Mouse (Mus musculus): ENCODE data around the gene Samm50. TPM values are rescaled to one million over a fixed set of nuclear protein-coding genes. Genes with fewer than 3 reads are reported as not detected.
"Not testable (repeated sequence)": the region's sequence is repeated elsewhere in the genome, so short reads cannot be mapped to it uniquely, and the experiment has no call there.

Gene Samm50
- 27.7 to 36.4 TPM (median 29.5 TPM) in 3 replicates for total RNA-seq (2017)

GRCm38 (mm10) chr15:84192058-84192791, at the start of gene Samm50:
Gene Samm50 (plus strand): TSS chr15:84192241.
- peak; percentile 96 for ATAC-seq (replicated peaks; ENCODE audit: insufficient number of reproducible peaks, low FRiP score, low TSS enrichment, poor library complexity, severe bottlenecking)

- ATAC-seq (replicated peaks; ENCODE audit: insufficient number of reproducible peaks, low FRiP score, low TSS enrichment, poor library complexity, severe bottlenecking): no peak
Observed at GRCm38 (mm10) chr15:84156158-84156557, 35.9 kb upstream of the Samm50 start.

- not testable (repeated sequence) for ATAC-seq (replicated peaks; ENCODE audit: insufficient number of reproducible peaks, low FRiP score, low TSS enrichment, poor library complexity, severe bottlenecking)
Observed at GRCm38 (mm10) chr15:84157530-84157929, 34.5 kb upstream of the Samm50 start.

DNA sequence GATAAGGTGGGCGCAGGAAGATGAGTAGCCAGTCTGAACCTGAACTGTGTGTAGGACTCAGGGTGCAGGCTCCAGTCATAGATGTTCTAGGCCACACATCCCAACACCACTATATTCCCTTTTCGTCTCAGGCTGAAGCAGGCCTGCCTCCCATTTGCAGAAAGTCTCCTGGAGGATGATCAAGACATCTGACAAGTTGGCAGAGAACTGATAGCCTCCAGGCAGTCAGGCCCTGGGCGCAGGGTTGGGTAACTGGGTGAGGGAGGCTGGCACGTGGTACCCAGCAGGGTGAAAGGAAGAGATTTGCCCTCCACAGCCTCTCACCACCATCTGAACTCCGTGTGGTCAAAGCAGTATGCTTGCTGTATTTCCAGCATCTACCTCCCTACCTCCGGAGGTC, 30.2 kb upstream of the Samm50 start:
- no peak for ATAC-seq (replicated peaks; ENCODE audit: insufficient number of reproducible peaks, low FRiP score, low TSS enrichment, poor library complexity, severe bottlenecking)

- ATAC-seq (replicated peaks; ENCODE audit: insufficient number of reproducible peaks, low FRiP score, low TSS enrichment, poor library complexity, severe bottlenecking): no peak
Observed at GRCm38 (mm10) chr15:84166818-84167217, 25.2 kb upstream of the Samm50 start.

DNA sequence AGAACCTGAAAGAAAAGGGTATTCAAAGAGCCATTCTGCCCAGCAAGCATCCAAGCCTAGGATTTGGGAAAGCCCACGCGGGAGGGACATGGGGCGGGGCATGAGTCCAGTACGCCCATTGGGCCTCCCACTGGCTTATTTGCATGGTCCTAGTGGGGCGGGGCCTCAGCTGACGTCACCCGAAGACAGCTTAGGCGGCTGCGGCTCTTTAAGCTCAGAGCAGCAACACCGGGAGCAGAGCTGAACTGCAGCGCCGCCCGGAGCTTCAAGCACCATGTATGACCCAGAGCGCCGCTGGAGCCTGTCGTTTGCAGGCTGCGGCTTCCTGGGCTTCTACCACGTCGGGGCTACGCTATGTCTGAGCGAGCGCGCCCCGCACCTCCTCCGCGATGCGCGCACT, 24.4 kb upstream of the Samm50 start, which contains the start of gene Pnpla3:
Pnpla3 (plus strand) TSS at position 238 of the 400 bp plus-strand sequence.
- ATAC-seq (replicated peaks; ENCODE audit: insufficient number of reproducible peaks, low FRiP score, low TSS enrichment, poor library complexity, severe bottlenecking): peak; percentile 69

DNA sequence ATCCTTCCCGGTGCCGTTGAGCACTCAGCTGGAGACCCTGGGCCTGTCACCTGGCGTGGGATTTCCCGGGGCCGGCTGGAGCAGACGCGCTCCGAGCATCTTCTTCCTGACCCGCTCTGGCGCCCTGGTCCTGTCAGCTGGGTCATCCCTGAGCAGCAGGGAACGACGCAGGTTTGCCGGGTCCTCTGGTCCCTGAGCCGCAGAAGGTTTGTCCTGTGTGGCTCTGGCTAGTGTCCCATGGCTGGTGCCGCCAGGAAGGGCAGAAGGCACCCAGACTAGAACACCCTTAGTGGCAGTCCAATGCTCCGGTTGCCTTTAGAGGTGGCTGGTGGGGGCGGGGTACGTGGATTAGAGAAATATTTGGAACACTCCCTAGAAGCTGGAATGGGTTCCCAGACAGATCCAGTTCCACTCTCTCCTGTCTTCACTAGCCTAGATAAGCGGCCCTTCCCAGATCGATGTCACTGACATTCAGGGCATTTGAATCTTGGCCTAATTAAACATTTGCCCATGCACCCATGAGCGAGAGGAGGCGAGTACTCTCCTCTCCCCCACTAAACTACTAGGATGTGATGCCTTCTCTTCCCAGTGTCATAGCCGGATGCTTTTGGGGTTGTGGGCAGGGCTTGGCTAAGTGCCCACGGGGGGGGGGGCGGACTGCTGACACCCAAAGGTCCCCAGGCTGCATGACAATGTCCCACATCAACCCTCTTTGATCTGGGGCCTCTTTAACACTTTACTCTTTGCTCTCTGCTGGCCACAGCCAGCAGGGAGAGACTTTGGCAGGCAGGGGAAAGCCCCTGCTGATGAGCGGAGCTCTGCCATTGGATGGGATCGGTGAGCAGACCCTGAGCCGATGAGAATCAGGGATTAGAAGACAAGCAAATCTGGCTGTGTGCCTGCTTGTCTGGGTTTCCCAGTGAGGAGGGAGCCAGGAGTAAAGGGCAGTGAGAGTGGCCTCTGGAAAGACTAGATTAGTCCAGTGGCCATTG, 23.6 kb upstream of the Samm50 start:
- ATAC-seq (replicated peaks; ENCODE audit: insufficient number of reproducible peaks, low FRiP score, low TSS enrichment, poor library complexity, severe bottlenecking): 0 out of 2 replicates have a peak, but pooled peaks have one; percentile 8

GRCm38 (mm10) chr15:84169511-84169910, 22.5 kb upstream of the Samm50 start:
- no peak for ATAC-seq (replicated peaks; ENCODE audit: insufficient number of reproducible peaks, low FRiP score, low TSS enrichment, poor library complexity, severe bottlenecking)

DNA sequence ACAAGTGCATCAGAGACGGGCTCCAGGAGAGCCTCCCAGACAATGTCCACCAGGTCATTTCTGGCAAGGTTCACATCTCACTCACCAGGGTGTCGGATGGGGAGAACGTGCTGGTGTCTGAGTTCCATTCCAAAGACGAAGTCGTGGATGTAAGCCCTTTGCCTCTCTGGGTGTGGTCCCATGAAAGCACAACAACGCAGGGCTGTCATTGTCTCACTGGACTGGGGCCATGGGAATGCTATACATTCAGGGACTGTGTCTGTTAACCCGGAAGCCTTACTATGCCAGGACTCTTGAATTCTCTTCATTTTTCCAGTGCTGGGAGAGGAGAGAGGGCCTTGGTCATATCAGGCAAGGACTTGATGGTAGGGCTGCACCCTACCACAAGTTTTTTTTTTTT, 20.9 kb upstream of the Samm50 start:
- ATAC-seq (replicated peaks; ENCODE audit: insufficient number of reproducible peaks, low FRiP score, low TSS enrichment, poor library complexity, severe bottlenecking): no peak

- no peak for ATAC-seq (replicated peaks; ENCODE audit: insufficient number of reproducible peaks, low FRiP score, low TSS enrichment, poor library complexity, severe bottlenecking)
Observed at GRCm38 (mm10) chr15:84178733-84179132, 13.3 kb upstream of the Samm50 start.

DNA sequence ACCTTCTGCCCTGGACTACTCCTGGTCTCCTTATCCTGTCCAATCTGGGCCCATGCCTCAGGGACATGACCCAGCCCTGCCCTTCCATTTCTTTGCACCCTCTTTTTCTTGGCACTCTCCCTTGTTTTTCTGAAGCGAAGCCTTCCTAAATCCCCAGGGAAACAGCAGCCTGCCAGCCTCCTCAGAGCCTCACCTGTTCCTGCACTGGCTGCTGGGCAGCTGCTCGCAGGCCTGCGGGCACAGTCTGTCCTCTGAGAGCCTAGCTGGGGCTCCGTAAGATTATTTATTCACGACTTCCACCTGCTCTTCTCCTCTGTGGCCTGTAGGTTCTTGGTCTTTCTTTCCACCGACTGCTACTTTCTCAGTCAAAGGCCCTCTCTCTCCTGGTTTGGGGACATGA, 10.0 kb upstream of the Samm50 start:
- no peak for ATAC-seq (replicated peaks; ENCODE audit: insufficient number of reproducible peaks, low FRiP score, low TSS enrichment, poor library complexity, severe bottlenecking)

DNA sequence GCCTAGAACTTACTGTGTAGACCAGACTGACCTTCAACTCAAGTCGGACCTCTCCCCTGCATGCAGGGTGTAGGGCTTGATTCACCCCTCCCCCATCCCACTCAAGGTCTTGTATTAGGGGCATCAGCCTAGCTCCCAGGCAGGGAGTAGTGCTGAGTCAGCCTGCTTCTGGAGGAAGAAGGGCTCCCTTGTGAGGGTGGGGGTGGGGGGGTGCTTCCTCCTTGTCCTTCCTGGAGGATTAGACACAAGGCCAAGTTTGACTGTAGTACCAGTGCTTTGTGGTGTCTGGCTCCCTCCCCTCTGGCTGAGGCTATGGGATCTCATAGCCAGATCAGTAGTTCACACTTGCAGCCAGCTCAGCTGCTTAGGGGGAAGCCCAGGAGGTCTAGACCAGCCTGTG, 8.1 kb upstream of the Samm50 start:
- no peak for ATAC-seq (replicated peaks; ENCODE audit: insufficient number of reproducible peaks, low FRiP score, low TSS enrichment, poor library complexity, severe bottlenecking)

DNA sequence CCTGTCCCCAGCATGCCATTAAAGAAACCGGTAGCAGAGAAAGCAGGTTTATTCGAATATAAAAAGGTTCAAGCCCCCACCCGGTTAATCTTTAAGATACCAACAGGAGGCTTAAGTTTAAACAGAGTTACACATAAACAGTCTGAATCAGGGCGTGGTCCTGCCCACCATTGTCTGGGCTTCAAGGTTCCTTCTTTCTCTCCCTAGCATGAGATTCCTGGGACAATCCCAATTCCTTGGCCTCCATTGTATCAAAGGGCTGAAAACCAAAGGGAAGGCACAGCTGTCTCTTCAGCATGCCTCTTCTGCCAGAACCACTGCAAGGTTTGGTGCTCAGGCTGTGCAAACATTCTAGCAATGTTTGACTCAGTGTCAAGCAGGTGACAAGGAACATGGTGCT, 5.8 kb upstream of the Samm50 start:
- ATAC-seq (replicated peaks; ENCODE audit: insufficient number of reproducible peaks, low FRiP score, low TSS enrichment, poor library complexity, severe bottlenecking): no peak

DNA sequence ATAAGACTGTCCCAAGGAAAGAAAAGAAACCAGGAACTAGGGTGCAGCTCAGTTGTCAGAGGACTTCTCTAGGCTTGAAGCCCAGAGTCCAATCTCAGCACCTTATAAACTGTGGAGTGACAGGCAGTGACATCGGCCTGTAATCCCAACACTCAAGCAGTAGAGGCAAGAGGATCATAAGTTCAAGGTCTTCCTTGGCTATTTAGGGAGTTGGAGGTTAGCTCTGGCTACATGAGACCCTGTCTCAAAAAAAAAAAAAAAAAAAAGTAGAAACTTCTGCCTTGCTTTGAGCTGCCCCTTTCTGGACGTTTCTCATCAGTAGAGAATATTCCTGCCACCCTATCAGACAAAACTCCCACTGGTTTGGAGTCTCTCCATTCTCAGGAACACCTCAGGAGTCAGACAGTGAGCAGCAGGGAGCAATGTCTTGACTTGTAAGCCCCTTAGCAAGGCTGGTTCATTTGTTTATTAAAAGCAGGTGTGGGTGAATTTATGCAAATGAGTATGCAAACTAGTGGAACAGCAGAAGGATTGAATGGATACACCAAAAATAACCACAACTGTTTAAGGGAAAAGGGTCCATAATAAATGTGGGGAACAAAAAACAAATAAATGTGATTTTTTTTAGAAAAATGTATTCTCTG, 3.0 kb upstream of the Samm50 start:
- ATAC-seq (replicated peaks; ENCODE audit: insufficient number of reproducible peaks, low FRiP score, low TSS enrichment, poor library complexity, severe bottlenecking): no peak

GRCm38 (mm10) chr15:84189881-84190280, 2.2 kb upstream of the Samm50 start:
- no peak for ATAC-seq (replicated peaks; ENCODE audit: insufficient number of reproducible peaks, low FRiP score, low TSS enrichment, poor library complexity, severe bottlenecking)

DNA sequence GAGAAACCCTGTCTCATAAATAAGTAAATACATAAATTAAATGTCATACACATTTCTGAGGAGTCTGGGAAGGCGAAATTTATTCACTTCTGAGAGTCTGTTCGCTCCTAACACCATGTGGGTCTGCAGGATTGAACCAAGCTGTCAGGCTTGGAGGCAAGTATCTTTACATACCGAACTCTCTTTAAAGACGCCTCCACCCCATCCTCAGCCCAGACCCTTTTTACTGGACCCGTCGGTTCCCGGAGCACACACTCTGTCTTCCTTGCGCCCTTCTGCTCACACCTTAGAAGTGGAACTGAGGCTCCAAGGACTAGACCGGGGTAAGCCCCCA, 350 bp upstream of the Samm50 start:
- no peak for ATAC-seq (replicated peaks; ENCODE audit: insufficient number of reproducible peaks, low FRiP score, low TSS enrichment, poor library complexity, severe bottlenecking)

GRCm38 (mm10) chr15:84196486-84197165, 4.6 kb downstream of the Samm50 start:
- ATAC-seq (replicated peaks; ENCODE audit: insufficient number of reproducible peaks, low FRiP score, low TSS enrichment, poor library complexity, severe bottlenecking): no peak

- ATAC-seq (replicated peaks; ENCODE audit: insufficient number of reproducible peaks, low FRiP score, low TSS enrichment, poor library complexity, severe bottlenecking): no peak
Observed at GRCm38 (mm10) chr15:84207327-84207726, 15.3 kb downstream of the Samm50 start.
